Mouse (Mus musculus) small intestine, adult 2 months (tissue): ENCODE data around the gene Defb13.

ENCODE experiments used
- CTCF ChIP-seq: fragments of 200-500 bp; IDR thresholded peaks from 2 replicates; pipeline ENCODE4 v1.5.1; 2012; ENCODE audit warnings: low read depth, mild to moderate bottlenecking, control low read depth, inconsistent platforms, low read length, moderate library complexity, mixed read lengths; ENCODE audit not compliant: insufficient replicate concordance, insufficient read length; ENCODE audit errors: extremely low read depth
- POLR2A ChIP-seq: fragments of 200-500 bp; IDR thresholded peaks from 2 replicates; pipeline ENCODE4 v1.6.1; 2012; ENCODE audit warnings: low read depth, mild to moderate bottlenecking, control low read depth, inconsistent platforms, low read length, moderate library complexity

DNA sequence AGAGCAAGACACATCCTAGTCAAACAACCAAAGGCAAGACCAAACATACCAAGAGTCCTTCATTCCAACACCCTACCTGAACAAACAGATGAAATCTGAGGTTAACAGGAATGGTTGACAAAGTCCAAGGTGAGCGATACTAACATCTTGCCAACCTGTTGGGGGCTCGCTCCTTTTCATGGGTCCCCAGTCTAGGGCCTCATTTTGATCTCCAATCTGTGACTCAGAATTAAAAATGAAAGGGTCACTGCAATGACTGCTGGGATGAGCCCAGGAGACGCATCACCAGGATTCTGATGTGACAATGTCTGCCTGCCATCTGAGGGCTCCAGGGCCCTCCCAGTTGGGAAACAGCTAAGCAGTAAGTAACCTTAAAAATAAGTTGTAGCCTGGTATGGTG is 22.9 kb downstream of the Defb13 start, which contains the start of gene Ccdc70:
- TF ChIP-seq CTCF (no peak), POLR2A (no peak)
